Mouse (Mus musculus) C2C12 (cell line): ENCODE measurements around the gene Gm20521. TPM values are rescaled to one million over a fixed set of nuclear protein-coding genes. Genes with fewer than 3 reads are reported as not detected.

Experiments used
- H3K27me3 ChIP-seq: one replicate; pipeline ENCODE4 v1.6.1; 2011; ENCODE audit not compliant: control insufficient read depth, insufficient read depth, insufficient read length
- H3K36me3 ChIP-seq: one replicate; pipeline ENCODE4 v1.6.1; 2011; ENCODE audit not compliant: control insufficient read depth, insufficient read depth
- H3K4me3 ChIP-seq: one replicate; pipeline ENCODE4 v1.5.1; 2011; ENCODE audit warnings: mild to moderate bottlenecking, control low read depth; ENCODE audit not compliant: poor library complexity, insufficient read depth, severe bottlenecking
- H3K79me2 ChIP-seq: one replicate; pipeline ENCODE4 v1.6.1; 2011; ENCODE audit not compliant: control insufficient read depth, insufficient read depth
- H3K79me3 ChIP-seq: one replicate; pipeline ENCODE4 v1.6.1; 2011; ENCODE audit warnings: low read depth, control low read depth
- H3ac ChIP-seq: one replicate; pipeline ENCODE3; 2011; ENCODE audit warnings: low read depth; ENCODE audit not compliant: control insufficient read depth, insufficient read length
- CEBPB ChIP-seq: IDR thresholded peaks from one replicate; pipeline ENCODE4 v1.6.1; 2011; ENCODE audit warnings: low read depth, mild to moderate bottlenecking, control low read depth, moderate library complexity
- CTCF ChIP-seq: IDR thresholded peaks from one replicate; pipeline ENCODE4 v1.5.1; 2011; ENCODE audit not compliant: control insufficient read depth, insufficient read depth, insufficient read length
- FOSL1 ChIP-seq: IDR thresholded peaks from one replicate; pipeline ENCODE4 v1.8.0; 2011; ENCODE audit warnings: mild to moderate bottlenecking, low read length; ENCODE audit not compliant: poor library complexity, insufficient read depth, severe bottlenecking
- MAX ChIP-seq: IDR thresholded peaks from one replicate; pipeline ENCODE4 v1.6.1; 2011; ENCODE audit warnings: mild to moderate bottlenecking, control low read depth
- MYOD1 ChIP-seq: IDR thresholded peaks from one replicate; pipeline ENCODE4 v1.6.1; 2011; ENCODE audit warnings: low read depth; ENCODE audit not compliant: control insufficient read depth, insufficient read length
- MYOG ChIP-seq: IDR thresholded peaks from one replicate; pipeline ENCODE4 v1.6.1; 2011; ENCODE audit not compliant: control insufficient read depth, insufficient read length; ENCODE audit errors: extremely low read depth
- USF1 ChIP-seq: IDR thresholded peaks from one replicate; pipeline ENCODE4 v1.6.1; 2011; ENCODE audit warnings: low read depth, mild to moderate bottlenecking, control low read depth, moderate library complexity
- polyA plus RNA-seq: library from polyadenylated mRNA; unstranded; fragments of >200 nt; fragmentation: generic; extraction: Trizol; gene quantifications from one replicate; pipeline ENCODE4 v1.2.1, GENCODE M21; 2012; ENCODE audit warnings: missing spikeins

Gm20521 gene
- polyA plus RNA-seq, 1 experiment: 0.49 TPM

- Histone ChIP-seq H3K36me3 (peaks cover 13% of the 10 kb centered on the region), H3ac (no peak overlapping the region), H3K27me3 (no peaks in the 10 kb centered on the region), H3K79me3 (peaks cover 16% of the 10 kb centered on the region), H3K4me3 (no peak overlapping the region), H3K79me2 (peaks cover 36% of the 10 kb centered on the region)
- no peak for TF ChIP-seq USF1
- no peak for TF ChIP-seq MYOG
- no peak for TF ChIP-seq MAX
- TF ChIP-seq MYOD1: no peak
- no peak for TF ChIP-seq FOSL1
- no peak for TF ChIP-seq CEBPB
- no peak for TF ChIP-seq CTCF
These were observed 2.1 kb downstream of the Gm20521 start for GRCm38 (mm10) chr14:54885309-54885708.

- H3K79me2 ChIP-seq: peaks cover 31% of the 10 kb centered on the region
- peak within 1 kb of the TSS; percentile 12 for H3K4me3 ChIP-seq
- H3K27me3 ChIP-seq: no peaks in the 10 kb centered on the region
- no peak within 1 kb of the TSS for H3ac ChIP-seq
- TF ChIP-seq MYOG: no peak
- peaks cover 19% of the 10 kb centered on the region for H3K36me3 ChIP-seq
- H3K79me3 ChIP-seq: peaks cover 25% of the 10 kb centered on the region
These were observed 9.0 kb downstream of the Gm20521 start, which contains the start of gene Pabpn1 for GRCm38 (mm10) chr14:54892200-54892599. Gene Pabpn1 (plus strand): TSS chr14:54892500.

- Histone ChIP-seq H3K36me3 (peaks cover 29% of the 10 kb centered on the region), H3K79me2 (peaks cover 33% of the 10 kb centered on the region), H3K79me3 (peaks cover 25% of the 10 kb centered on the region), H3K27me3 (no peaks in the 10 kb centered on the region), H3ac (no peak overlapping the region), H3K4me3 (peak overlapping the region; percentile 79)
- TF ChIP-seq CTCF (no peak), FOSL1 (no peak), MYOG (no peak), USF1 (no peak), CEBPB (no peak), MAX (peak; percentile 10), MYOD1 (no peak)
These were observed 10.5 kb downstream of the Gm20521 start for GRCm38 (mm10) chr14:54893651-54894181.

- Histone ChIP-seq H3ac (peak overlapping the region; percentile 83), H3K79me3 (peaks cover 25% of the 10 kb centered on the region), H3K27me3 (no peaks in the 10 kb centered on the region), H3K36me3 (peaks cover 34% of the 10 kb centered on the region), H3K4me3 (peak overlapping the region; percentile 79), H3K79me2 (peaks cover 33% of the 10 kb centered on the region)
- no peak for TF ChIP-seq MYOD1
- TF ChIP-seq MYOG: no peak
- TF ChIP-seq CTCF: no peak
- no peak for TF ChIP-seq CEBPB
- TF ChIP-seq MAX: no peak
- TF ChIP-seq FOSL1: no peak
These were observed 11.3 kb downstream of the Gm20521 start for GRCm38 (mm10) chr14:54894296-54895151.

GRCm38 (mm10) chr14:54897445-54897844 is 14.2 kb downstream of the Gm20521 start:
- H3K4me3 ChIP-seq: no peak overlapping the region
- no peak for TF ChIP-seq FOSL1
- no peak for TF ChIP-seq MAX
- TF ChIP-seq CEBPB: no peak
- TF ChIP-seq MYOD1: no peak
- no peak for TF ChIP-seq CTCF
- TF ChIP-seq MYOG: no peak
- TF ChIP-seq USF1: no peak
- peaks cover 40% of the 10 kb centered on the region for H3K36me3 ChIP-seq
- H3ac ChIP-seq: no peak overlapping the region
- H3K79me3 ChIP-seq: peaks cover 25% of the 10 kb centered on the region
- peaks cover 33% of the 10 kb centered on the region for H3K79me2 ChIP-seq
- no peaks in the 10 kb centered on the region for H3K27me3 ChIP-seq

- no peak for TF ChIP-seq FOSL1
- peak; percentile 78 for TF ChIP-seq CEBPB
- Histone ChIP-seq H3K79me2 (peaks cover 19% of the 10 kb centered on the region), H3K4me3 (no peak overlapping the region), H3K36me3 (peaks cover 39% of the 10 kb centered on the region), H3K79me3 (peaks cover 14% of the 10 kb centered on the region), H3K27me3 (no peaks in the 10 kb centered on the region), H3ac (no peak overlapping the region)
These were observed 17.1 kb downstream of the Gm20521 start for GRCm38 (mm10) chr14:54900383-54900782.
